Mouse (Mus musculus) intestine, postnatal 0 days (tissue): ENCODE data around the gene Prr5. TPM values are rescaled to one million over a fixed set of nuclear protein-coding genes. Genes with fewer than 3 reads are reported as not detected.

Experiments used
- ATAC-seq: fragments of 200-750 bp; cut with Nextera tagmentation; 2 replicates; pipeline ENCODE4 v1.8.0; 2017; ENCODE audit warnings: mild to moderate bottlenecking, moderate TSS enrichment, moderate library complexity
- H3K27ac ChIP-seq: fragments of 300-500 bp; sonication (generic); 2 replicates; pipeline ENCODE4 v1.5.1; 2014; ENCODE audit warnings: mild to moderate bottlenecking, low read depth, low read length, moderate library complexity
- H3K27me3 ChIP-seq: fragments of 300-500 bp; sonication (generic); replicated peaks from 2 replicates; pipeline ENCODE4 v1.6.1; 2014; ENCODE audit warnings: low read length, mixed read lengths; ENCODE audit not compliant: control insufficient read depth, insufficient read depth
- H3K36me3 ChIP-seq: fragments of 300-500 bp; sonication (generic); 2 replicates; pipeline ENCODE4 v1.6.1; 2014; ENCODE audit warnings: mild to moderate bottlenecking, moderate library complexity; ENCODE audit not compliant: control insufficient read depth, insufficient read depth
- H3K4me1 ChIP-seq: fragments of 300-500 bp; sonication (generic); replicated peaks from 2 replicates; pipeline ENCODE4 v1.6.1; 2014; ENCODE audit warnings: antibody characterized with exemption, low read length, mixed read lengths; ENCODE audit not compliant: control insufficient read depth, insufficient read depth
- H3K4me2 ChIP-seq: fragments of 300-500 bp; sonication (generic); replicated peaks from 2 replicates; pipeline ENCODE4 v1.6.1; 2014; ENCODE audit warnings: low read depth, mild to moderate bottlenecking, moderate library complexity
- H3K4me3 ChIP-seq: fragments of 300-500 bp; sonication (generic); 2 replicates; pipeline ENCODE4 v1.5.1; 2014; ENCODE audit warnings: low read depth, low read length
- H3K9ac ChIP-seq: fragments of 300-500 bp; sonication (generic); 2 replicates; pipeline ENCODE4 v1.6.1; 2014; ENCODE audit warnings: mild to moderate bottlenecking, low read depth, low read length
- H3K9me3 ChIP-seq: fragments of 300-500 bp; sonication (generic); 2 replicates; pipeline ENCODE4 v1.6.1; 2016; ENCODE audit warnings: mixed run types; ENCODE audit not compliant: control insufficient read depth
- CTCF ChIP-seq: sonication (generic); IDR thresholded peaks from 2 replicates; pipeline ENCODE4 v1.5.1; 2016; ENCODE audit warnings: low read depth, mild to moderate bottlenecking, control low read depth, antibody characterized with exemption, moderate library complexity
- WGBS: fragments of 180-500 bp; shearing (Covaris S2); extraction: QIAGEN DNeasy Blood & Tissue Kit; methylation state at CpG from one replicate; pipeline ENCODE4 v1.1.7; 2014; 5-methylcytosine and 5-hydroxymethylcytosine counted together
- polyA plus RNA-seq: library from polyadenylated mRNA; unstranded; fragments of >200 nt; fragmentation: Nextera tagmentation; extraction: Ambion mirVana; gene quantifications from 2 replicates; pipeline ENCODE4 v1.2.1, GENCODE M21; 2015

Prr5 gene
- polyA plus RNA-seq, 1 experiment from 2014 or later, result 68.5 TPM

GRCm38 (mm10) chr15:84741573-84741972 lies 72.2 kb downstream of the Prr5 start:
- peak; percentile 77 for TF ChIP-seq CTCF
- Histone ChIP-seq H3K4me2 (no peak overlapping the region), H3K9ac (no peak overlapping the region), H3K9me3 (no peaks in the 10 kb centered on the region), H3K4me3 (no peak overlapping the region), H3K27ac (no peak overlapping the region), H3K27me3 (no peaks in the 10 kb centered on the region), H3K4me1 (no peaks in the 10 kb centered on the region), H3K36me3 (no peaks in the 10 kb centered on the region; the same call in 1 of the 2 replicates)
- 66% methylated on average over 3 of the region's 3 CpGs for WGBS
- ATAC-seq, result peak; percentile 55; the same call in 1 of the 2 replicates

- TF ChIP-seq CTCF, result no peak
- Histone ChIP-seq H3K27ac (no peak overlapping the region), H3K4me2 (no peak overlapping the region), H3K4me1 (no peaks in the 10 kb centered on the region), H3K27me3 (no peaks in the 10 kb centered on the region), H3K9me3 (no peaks in the 10 kb centered on the region), H3K36me3 (no peaks in the 10 kb centered on the region; the same call in 1 of the 2 replicates), H3K9ac (no peak overlapping the region), H3K4me3 (no peak overlapping the region)
- ATAC-seq, result no peak
- 14% methylated on average over 3 of the region's 3 CpGs for WGBS
Measured at GRCm38 (mm10) chr15:84743347-84743746, 73.9 kb downstream of the Prr5 start.

- H3K4me1 ChIP-seq, result no peaks in the 10 kb centered on the region
- no peak for TF ChIP-seq CTCF
- no peaks in the 10 kb centered on the region; the same call in 1 of the 2 replicates for H3K36me3 ChIP-seq
- no peak overlapping the region for H3K4me2 ChIP-seq
- H3K4me3 ChIP-seq, result no peak overlapping the region
- no peaks in the 10 kb centered on the region for H3K9me3 ChIP-seq
- no peaks in the 10 kb centered on the region for H3K27me3 ChIP-seq
- H3K9ac ChIP-seq, result no peak overlapping the region
- no peak overlapping the region for H3K27ac ChIP-seq
- ATAC-seq, result no peak
- WGBS, result 25% methylated on average over 2 of the region's 2 CpGs
Measured at GRCm38 (mm10) chr15:84744308-84744707, 74.9 kb downstream of the Prr5 start.

- no peak overlapping the region for H3K27ac ChIP-seq
- H3K27me3 ChIP-seq, result no peaks in the 10 kb centered on the region
- H3K9ac ChIP-seq, result no peak overlapping the region
- ATAC-seq, result no peak
- no peaks in the 10 kb centered on the region for H3K36me3 ChIP-seq
- H3K4me2 ChIP-seq, result no peak overlapping the region
- no peaks in the 10 kb centered on the region for H3K9me3 ChIP-seq
- no peak overlapping the region for H3K4me3 ChIP-seq
- 91% methylated on average over 4 of the region's 4 CpGs for WGBS
- H3K4me1 ChIP-seq, result no peaks in the 10 kb centered on the region
- no peak for TF ChIP-seq CTCF
Measured at GRCm38 (mm10) chr15:84745831-84746230, 76.4 kb downstream of the Prr5 start.

Other genes with a start within 250 kb of the Prr5 start
- gene Shisal1, start 222.5 kb upstream of the Prr5 start, polyA plus RNA-seq, result 0.70 and 0.82 TPM in 2 replicates
- 3.0 and 3.7 TPM in 2 replicates for gene Rtl6, start 111.8 kb upstream of the Prr5 start, polyA plus RNA-seq
- gene Arhgap8, start 50.4 kb downstream of the Prr5 start, polyA plus RNA-seq, result 10.6 and 11.2 TPM in 2 replicates
- 0.38 and 0.48 TPM in 2 replicates for gene Phf21b, start 186.4 kb downstream of the Prr5 start, polyA plus RNA-seq